Mouse (Mus musculus) heart, adult 11 months (tissue): ENCODE measurements around the gene Sp140.

Source experiments
- DNase-seq: peaks from one replicate; pipeline ENCODE4 v3.0.0; 2022

The Sp140 gene

DNA sequence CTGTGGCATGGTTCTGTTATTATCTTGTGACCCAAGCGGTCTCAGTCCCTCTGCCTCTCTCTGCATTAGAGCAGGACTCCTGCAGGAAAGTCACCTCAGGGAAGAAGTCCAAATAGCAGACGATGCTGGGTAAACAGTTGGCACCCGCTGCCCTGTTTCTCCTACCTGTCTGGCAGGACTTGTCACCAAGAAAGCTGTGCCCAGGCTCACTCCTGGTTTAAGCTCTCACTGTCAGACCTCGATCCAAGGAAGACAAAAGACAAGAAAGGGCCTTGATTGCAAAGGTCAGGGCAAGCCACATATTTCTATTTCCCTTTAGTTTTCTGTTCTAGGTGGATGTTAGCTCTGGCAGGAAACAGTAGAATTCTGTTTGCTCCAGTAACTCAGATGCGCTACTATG is 50.3 kb downstream of the Sp140 start:
- peak; percentile 80 for DNase-seq

DNA sequence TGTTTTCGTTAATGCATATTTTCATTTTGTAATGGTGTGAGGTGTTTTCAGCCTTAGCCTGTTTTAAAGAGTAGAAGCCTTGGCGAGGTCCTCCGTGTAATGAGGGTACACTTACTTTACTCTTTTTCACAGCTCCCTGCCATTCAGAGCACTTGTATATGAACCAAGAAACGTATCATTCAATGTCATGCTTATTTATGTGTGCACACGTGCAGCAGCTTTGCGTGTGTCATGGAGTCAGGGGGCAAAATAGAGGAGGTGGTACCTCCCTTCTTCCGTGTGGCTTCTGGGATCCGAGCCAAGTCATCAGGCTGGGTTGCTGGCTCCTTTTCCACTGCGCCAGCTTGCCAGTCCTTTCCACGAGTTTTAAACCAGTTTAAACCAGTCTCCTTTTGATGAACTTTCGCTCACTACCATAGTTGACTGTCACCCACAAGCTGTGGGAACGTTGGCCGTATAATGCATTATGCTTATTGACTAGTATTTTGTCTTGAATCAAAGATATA is 51.6 kb downstream of the Sp140 start:
- peak; percentile 93 for DNase-seq

DNA sequence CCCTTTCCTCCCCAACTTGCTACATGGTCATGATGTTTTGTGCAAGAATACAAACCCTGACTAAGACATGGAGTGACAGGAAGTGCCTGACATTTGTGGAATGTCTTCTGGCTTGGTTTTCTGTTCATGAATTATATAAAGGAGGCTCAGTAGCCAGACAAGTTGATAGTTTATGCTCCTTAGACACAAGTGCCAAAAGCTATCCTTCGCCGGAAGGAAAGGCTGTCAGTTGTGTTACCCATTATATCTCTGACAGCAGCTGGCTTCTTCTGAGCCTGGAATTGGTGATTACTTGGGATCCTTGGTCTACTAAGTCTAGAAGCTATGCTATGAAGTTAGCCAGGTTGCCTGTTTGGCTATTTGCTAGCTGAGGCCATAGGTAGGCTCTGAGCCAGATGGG is 57.0 kb downstream of the Sp140 start:
- peak; percentile 92 for DNase-seq

DNA sequence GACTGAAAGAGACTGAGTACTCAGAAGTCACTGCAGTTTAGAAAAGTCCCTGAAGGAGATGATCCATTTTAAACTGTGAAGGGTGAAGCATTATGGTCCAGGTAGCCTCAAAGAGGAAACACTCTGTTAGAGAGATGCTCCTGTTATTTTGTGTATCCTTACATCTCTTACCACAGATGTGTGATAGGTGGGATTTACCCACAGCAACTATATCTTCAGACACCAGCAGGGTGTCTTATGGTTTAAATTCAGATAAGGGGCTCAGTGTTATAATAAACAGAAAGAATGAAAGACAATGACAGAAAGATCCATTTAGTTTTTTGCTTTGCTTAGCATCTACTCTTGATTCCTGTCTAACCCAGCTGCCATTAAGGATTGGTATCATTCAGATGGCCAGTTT is 64.1 kb downstream of the Sp140 start:
- DNase-seq = no peak

DNA sequence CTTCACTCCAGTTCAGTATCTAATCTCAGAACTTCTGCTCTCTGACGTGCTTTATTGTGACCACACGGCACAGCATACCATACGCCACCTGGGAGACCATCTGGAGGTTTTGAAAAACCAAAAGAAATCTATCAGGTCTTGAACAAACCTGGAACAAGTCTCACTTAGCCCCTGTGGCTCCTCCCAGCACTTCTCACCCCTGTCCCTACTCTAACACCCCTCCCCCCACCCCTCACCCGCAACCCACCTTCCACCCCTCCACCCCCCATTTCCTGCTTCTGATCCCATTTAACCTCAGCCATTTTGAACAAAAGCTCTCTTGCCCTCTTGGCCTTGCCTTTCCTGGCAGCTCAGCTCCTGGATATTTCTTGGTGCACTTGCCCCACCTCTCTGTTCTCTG is 80.0 kb downstream of the Sp140 start:
- DNase-seq = peak; percentile 89

DNA sequence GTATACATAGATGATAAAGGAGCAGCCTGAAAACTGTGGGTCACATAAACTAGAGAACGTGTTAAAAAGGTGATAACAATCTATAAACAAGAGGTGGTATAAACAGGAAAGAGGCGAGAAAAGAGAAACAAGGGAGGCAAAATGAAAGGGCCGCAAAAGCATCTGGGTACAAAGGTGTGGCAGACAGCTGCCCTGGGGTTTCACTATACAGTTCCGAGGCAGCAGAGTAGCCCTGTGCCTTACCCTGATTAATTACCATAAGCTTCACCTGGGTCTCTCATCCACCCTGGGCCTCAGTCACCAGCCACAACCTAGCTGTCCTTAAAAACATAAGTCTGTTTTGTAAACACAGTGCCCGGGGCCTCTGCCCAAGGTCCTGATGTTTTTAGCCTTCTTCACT is 86.5 kb downstream of the Sp140 start:
- peak; percentile 80 for DNase-seq

DNA sequence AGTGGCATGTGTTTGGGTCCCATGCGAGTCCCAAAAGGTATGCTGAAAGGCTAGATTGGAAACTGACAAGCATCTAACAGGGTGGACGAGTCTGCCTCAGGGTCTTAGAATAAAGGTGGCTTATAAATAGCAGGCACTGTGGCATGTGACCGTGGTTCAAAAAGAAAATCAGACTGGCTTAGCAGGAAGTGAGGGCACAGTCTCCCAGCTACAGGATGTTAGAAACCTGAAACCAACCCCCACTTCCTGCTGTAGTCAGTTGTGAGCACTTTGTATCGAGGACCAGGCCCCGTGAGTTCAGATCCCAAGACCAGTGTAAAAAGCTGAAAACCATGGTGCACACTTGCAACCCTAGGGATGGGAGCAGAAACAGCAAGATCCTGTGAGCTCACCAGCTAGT is 87.2 kb downstream of the Sp140 start:
- DNase-seq = peak; percentile 85

DNA sequence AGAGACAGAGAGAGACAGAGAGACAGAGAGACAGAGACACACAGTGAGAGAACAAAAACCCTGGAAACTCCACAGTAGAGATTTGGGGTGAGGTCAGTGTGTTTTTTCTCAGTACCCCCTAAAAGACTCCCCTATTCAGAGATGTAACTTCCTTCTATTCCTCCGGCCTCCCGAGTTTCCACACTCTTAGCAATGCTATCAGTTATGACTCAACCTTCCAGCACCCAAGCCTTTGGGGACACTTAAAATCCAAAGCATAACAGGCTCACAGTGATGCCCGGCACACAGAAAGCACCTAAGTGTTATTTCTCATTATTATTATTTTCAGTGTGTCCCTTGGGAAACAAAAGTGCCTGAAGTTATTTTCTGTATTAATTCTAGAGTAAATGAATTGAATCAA is 90.4 kb downstream of the Sp140 start:
- peak; percentile 67 for DNase-seq

DNA sequence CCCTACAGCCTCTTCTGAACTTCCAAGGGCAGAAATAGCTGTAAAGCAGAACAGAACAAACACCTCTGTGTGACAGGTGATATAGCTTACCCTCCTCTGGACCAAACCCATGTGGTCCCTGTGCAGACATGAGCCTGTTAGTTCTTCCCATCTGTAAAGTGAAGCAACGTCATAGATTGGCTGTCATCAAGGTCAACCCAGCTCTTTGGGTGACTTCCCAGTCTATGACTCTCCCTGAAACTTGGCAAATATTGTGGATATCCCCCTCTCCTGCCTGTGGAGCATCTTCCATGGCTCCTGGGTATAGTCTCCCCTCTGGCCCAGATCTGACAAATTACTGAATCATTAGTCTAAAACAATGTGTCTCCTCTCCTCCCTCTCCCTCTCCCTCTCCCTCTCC is 92.1 kb downstream of the Sp140 start:
- peak; percentile 80 for DNase-seq

DNA sequence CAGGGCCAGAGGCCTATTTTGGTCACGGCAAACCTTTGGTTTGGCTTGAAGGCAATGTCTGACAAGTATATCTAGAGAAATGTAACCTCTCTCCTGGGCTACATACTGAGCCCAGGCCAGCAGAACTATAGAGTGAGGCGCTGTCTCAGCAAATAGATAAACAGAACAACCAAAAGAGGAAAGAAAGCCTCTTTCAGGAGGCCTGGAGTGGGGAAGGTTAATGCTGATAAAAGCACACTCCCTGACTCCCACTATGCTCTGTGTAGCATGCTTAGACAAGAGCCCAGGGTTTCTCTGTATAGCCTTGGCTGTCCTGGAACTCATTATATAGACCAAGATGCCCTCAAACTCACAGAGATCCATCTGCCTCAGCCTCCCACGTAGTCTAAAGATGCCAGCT is 93.1 kb downstream of the Sp140 start:
- DNase-seq = peak; percentile 84
